Mouse (Mus musculus) granulocyte monocyte progenitor cell, adult 5-6 weeks (primary cell): Measurements from ENCODE around the gene Zfp61. TPM values are rescaled to one million over a fixed set of nuclear protein-coding genes. Genes with fewer than 3 reads are reported as not detected.

Experiments
- ATAC-seq: replicated peaks from 2 replicates; pipeline ENCODE4 v1.8.0; 2016; ENCODE audit warnings: mild to moderate bottlenecking, moderate TSS enrichment, inconsistent platforms; ENCODE audit not compliant: poor library complexity, severe bottlenecking
- total RNA-seq, 2 experiments: library from RNA; stranded (forward) in 1 of 2; stranded (reverse) in 1 of 2; fragments of 200-712, 200-1000 nt in 1 of 2; fragments of >200 nt in 1 of 2; fragmentation: Nextera tagmentation in 1 of 2; gene quantifications; 2 replicates each; pipeline ENCODE4 v1.2.3; 2014 to 2017

The Zfp61 gene
- total RNA-seq (2014; fragmentation: Nextera tagmentation) (16.5 and 16.8 TPM in 2 replicates), total RNA-seq (2017) (16.7 and 27.7 TPM in 2 replicates)

GRCm38 (mm10) chr7:24300771-24301282 is at the start of gene Zfp61:
TSS of gene Zfp61 (minus strand) at chr7:24301232.
- peak; percentile 73 for ATAC-seq

- ATAC-seq: no peak
Measured at GRCm38 (mm10) chr7:24348896-24349295, 47.9 kb upstream of the Zfp61 start, which contains the start of gene Lypd5. TSS of gene Lypd5 (plus strand) at chr7:24349196.

DNA sequence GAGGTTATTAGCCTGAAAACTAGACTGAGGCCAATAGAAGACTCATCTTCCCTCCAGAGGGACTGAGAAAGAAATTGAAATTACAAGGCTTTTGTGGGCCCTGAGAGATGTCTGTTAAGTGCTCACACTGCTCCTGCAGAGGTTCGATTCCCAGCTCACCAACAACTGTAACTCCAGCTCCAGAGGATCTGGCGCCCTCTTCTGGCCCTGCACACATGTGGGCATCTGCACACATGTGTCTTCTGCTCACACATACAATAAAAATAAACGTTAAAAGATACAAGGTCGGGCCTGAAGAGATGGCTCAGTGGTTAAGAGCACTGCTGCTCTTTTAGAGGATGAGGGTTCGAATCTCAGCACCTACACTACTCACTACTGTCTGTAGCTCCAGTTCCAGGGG is 45.4 kb upstream of the Zfp61 start:
- ATAC-seq: no peak

DNA sequence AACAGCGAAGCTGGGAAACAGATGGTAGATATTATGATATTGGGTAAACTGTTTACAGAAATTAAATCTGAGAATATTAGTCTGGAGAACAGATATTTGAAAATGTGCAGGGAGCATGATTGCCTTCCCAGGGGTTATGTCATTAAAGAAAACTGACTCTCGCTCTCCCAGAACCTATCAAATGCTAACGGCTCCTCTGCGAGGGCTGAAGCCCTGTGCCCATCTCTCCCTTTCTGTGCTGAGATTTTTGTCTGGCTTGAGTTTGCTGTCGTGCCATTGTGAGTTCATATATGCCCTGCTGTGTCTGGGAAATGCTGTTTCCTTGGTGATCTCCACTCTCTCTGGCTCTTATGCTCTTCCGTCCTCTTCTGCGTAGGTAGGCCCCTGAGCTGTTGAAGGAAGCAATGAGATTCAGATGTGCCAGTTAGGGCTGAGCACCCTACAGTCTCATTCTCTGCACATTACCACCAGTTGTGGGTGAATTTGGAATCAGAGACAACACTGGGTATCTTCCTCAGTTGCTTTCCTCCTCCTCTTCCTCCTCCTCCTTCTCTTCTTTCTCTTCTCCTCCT is 42.8 kb upstream of the Zfp61 start:
- no peak for ATAC-seq

DNA sequence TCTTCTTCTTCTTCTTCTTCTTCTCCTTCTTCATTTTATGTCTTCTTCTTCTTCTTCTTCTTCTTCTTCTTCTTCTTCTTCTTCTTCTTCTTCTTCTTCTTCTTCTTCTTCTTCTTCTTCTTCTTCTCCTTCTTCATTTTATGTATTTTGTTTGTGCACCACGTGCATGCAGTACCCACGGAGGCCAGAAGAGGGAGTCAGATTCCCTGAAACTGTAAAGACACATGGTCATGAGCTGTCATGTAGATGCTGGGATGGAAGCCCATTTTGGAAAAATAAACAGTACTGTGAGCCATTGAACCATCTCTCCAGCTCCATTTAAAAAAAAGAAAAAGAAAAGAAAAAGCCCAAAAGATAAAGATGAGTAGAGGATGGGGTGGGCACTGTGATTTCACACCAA is 37.2 kb upstream of the Zfp61 start:
- no peak for ATAC-seq

- ATAC-seq: peak; percentile 51
Measured at GRCm38 (mm10) chr7:24335699-24336309, 34.8 kb upstream of the Zfp61 start.

GRCm38 (mm10) chr7:24333304-24333986 is 32.4 kb upstream of the Zfp61 start, which contains the start of gene Tescl:
TSS of gene Tescl (minus strand) at chr7:24333936.
- peak; percentile 72 for ATAC-seq

- no peak for ATAC-seq
Measured at GRCm38 (mm10) chr7:24327281-24327975, 26.4 kb upstream of the Zfp61 start.

- no peak for ATAC-seq
Measured at GRCm38 (mm10) chr7:24326273-24327135, 25.5 kb upstream of the Zfp61 start.

- ATAC-seq: no peak
Measured at GRCm38 (mm10) chr7:24325675-24326128, 24.7 kb upstream of the Zfp61 start.

GRCm38 (mm10) chr7:24325197-24325596 is 24.2 kb upstream of the Zfp61 start:
- no peak for ATAC-seq

DNA sequence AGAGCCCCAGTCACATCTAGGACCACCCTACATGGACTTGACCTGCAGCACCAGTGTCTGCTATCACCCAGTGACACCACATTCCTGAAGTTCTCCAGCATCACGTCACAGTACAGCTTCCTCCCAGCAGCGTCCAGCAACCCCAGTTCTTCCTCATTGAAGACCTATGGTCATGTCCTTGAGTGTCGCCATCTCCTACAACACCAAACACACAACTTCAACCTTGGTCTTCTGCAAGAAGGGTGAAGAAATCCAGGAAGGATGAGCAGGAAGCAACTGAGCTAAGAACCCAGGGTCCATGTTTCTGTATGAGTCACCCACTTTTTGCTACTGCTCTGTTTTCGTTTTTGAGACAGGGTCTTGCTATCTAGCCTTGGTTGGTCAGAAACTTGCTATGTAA is 21.6 kb upstream of the Zfp61 start:
- ATAC-seq: peak; percentile 39; the same call in 1 of the 2 replicates

- ATAC-seq: no peak
Measured at GRCm38 (mm10) chr7:24318942-24319341, 17.9 kb upstream of the Zfp61 start.

DNA sequence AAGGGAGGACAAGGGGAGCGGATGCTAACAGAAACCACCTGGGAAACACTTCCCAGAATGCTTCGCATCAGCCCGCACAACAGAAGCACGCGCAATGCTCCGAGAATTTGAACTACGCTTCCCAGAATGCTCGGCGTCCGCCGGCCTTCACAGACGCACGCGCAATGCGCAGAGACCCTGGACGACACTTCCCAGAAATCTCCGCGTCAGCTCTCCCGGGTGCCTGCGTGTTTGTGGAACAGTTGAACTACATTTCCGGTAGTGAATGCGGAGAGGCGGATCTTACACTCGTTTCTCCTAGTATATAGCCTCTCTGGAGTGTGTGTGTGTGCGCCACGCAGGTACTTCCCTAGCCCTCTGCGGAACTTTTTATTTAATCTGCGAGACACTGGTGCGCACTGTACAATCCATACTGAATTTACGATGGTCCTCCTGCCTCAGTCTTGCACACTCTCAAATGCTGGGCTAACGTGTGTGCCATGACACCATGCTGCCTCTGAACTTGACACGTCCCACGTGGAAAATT is 15.6 kb upstream of the Zfp61 start, which contains the start of gene Zfp94:
TSS of gene Zfp94 (minus strand) at position 100 of the 526 bp plus-strand sequence.
- peak; percentile 93 for ATAC-seq

- ATAC-seq: peak; percentile 58
Measured at GRCm38 (mm10) chr7:24315726-24316566, 14.9 kb upstream of the Zfp61 start.

- peak; percentile 36; the same call in 1 of the 2 replicates for ATAC-seq
Measured at GRCm38 (mm10) chr7:24299823-24300481, 1.1 kb downstream of the Zfp61 start.

DNA sequence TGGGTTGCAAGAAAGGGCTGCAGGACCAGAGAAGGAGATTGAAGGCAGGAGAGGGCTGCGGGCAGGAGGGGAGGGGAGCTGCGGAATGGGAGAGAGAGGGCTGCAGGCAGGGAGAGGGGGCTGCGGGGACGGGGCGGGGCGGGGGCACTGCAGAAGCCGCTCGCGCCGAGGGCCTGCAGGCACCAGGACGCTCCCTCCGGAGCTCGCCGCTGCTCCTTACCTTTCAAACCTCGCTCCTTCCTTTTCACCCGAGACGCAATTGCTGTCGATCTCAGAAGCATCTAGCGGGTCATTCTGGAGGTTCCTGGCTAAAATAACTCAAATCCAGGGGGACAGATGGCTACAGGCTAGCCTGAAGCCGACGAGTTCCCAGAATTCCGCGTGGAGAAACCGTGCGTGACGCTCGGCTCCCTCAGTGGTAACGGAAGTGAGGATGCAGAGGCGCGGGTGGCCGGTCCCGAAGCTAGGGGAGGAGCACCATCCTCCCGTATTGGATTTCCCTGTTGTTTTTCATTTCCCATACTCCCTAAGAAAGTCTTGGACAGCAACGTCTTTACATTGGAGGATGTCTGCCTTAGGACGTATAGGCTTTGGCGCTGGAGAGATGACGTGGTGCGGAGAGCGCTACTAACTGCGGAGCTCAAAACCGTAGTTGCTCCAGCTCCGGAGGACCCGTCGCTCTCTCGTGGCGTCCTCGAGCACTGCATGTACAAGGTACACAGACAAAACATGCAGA is 1.9 kb downstream of the Zfp61 start:
- ATAC-seq: peak; percentile 89
